Mouse (Mus musculus) kidney, adult 2 months (tissue): ENCODE results near the gene 5730596B20Rik.

Experiments
- CTCF ChIP-seq: fragments of 200-500 bp; conservative IDR thresholded peaks from 2 replicates; pipeline ENCODE4 v1.5.1; 2011; ENCODE audit warnings: low read depth, mild to moderate bottlenecking, control low read depth, low read length, moderate library complexity, mixed read lengths; ENCODE audit not compliant: insufficient read depth, insufficient read length
- POLR2A ChIP-seq: fragments of 200-500 bp; IDR thresholded peaks from one replicate; pipeline ENCODE4 v1.6.1; 2011; ENCODE audit warnings: low read depth, low read length, control low read depth

DNA sequence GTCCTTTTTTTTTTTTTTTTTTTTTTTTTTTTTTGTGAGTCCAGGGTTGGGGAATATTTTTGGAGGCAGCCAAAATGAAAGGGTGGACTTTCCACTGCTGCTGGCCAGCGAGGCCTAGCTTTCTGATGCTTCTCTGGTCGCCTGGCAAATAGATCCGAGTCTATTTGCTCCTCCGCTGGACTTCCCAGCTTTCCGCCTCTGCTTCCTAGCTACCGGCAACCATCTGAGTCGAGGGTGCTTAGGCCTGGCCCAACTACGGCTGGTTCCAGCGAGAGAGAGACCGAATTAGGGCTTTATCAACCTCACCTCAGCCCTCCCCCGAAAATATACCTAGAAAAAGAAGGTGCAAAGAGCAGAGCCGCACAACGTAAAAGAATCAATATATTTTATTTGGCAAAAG lies 45.4 kb downstream of the 5730596B20Rik start:
- TF ChIP-seq CTCF (no peak), POLR2A (no peak)
